Mouse (Mus musculus): ENCODE measurements around the gene Tsen34.

- TF ChIP-seq POLR2A (IDR thresholded peaks at IDR 0.05; ENCODE audit: insufficient read depth, low read length) = no peak
- no peak for TF ChIP-seq CTCF (IDR thresholded peaks at IDR 0.05; ENCODE audit: low read depth, low read length)
- TF ChIP-seq EP300 (IDR thresholded peaks at IDR 0.05; ENCODE audit: insufficient read depth, low read depth, low read length) = no peak
These were observed 744 bp upstream of the Tsen34 start for GRCm38 (mm10) chr7:3691919-3692318.
